Mouse (Mus musculus) right cerebral cortex, postnatal 10 days (tissue): ENCODE measurements around the gene Adgrb3.
"Not testable (repeated sequence)": the region's sequence is repeated elsewhere in the genome, so short reads cannot be mapped to it uniquely, and the experiment has no call there.

Experiments used
- DNase-seq, 2 experiments: peaks; one replicate each; pipeline ENCODE4 v3.0.0; 2021; ENCODE audit warnings: low spot score in 2 of 2

Adgrb3 gene

DNA sequence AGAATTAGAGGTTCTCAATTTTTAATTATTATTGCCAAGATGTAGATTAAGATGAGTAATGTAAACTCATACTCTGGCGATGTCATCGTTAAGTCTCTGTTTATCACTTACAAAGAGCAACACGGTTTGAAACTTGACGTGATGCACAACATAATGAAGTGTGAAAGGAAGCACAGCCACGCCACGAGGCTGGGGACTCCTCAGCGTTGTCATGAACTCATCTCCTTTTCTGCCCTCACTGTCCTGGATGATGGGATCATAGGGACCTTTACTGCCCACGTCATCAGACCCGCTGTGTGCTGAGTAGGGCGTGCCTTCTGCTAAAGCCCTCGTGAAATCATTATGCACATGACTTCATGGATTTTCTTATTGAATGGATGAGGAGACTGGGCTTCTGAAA lies 714.0 kb downstream of the Adgrb3 start:
- DNase-seq, result no peak

DNA sequence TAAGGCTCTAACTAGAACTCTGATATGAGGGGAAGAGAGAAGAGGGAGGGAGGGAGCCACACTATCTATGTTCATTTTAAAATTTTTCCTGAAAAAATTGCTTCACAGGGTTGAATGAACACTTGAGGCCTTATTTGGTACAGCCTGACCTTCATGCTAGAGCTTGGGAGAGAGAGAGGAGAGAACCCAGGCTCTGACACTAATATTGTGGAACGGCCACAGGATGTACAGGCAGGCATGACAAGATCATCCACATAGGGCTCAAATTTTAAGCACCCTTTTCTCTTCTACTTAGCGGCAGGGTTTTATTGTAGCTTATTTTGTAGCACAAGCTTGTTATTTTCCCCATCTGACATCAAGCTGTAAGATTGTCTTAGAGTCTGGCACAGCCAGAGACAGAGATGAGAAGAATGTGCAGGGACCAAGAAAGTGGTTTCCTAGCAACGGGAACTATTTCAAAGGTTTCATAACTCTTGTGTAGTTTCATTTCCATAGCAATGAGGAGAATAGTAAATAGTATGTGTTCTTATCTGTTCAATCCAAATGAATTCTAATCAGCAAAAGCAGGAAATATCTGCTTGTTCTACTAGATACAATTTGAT lies 721.9 kb downstream of the Adgrb3 start:
- DNase-seq, result peak in 1 of 2 experiments; percentile 67

DNA sequence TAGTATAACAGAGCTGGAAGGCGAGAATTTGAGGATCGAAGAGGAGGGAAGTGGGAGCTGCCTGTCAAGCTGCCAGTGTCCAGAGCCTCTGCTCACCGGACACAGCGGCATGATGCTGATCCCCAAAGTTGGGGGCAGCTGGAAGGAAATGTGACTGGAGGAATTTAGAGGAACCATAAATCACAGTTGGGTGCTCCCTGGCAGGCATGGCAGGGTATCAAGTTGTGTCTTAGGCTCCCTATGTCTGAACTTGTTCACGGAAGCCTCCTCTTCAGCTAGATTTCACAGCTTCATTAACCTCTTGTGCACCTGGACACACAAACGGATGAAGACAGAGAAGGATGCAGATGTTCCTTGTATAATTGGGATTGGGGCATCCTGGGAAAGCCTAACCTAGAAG lies 722.8 kb downstream of the Adgrb3 start:
- DNase-seq, result peak in 1 of 2 experiments; percentile 38

DNA sequence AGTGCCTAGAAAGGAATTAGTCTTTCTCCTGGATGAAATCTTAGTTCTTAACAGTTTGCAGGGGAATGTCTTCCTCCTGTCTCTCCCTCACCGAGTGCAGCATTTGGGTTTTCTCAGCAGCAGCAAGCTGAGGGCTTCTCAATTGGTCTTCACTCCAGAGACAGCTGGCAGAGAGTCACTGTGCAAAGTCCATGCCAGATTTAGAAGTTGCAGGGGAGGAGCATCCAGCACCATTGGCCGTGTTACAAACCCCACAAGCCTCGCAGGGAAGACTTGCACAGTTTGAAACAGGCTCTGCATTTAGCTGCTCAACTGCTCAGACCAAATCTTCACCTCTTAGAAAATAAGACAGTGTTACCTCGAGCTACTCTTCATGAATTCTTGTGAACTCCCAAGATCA lies 724.1 kb downstream of the Adgrb3 start:
- DNase-seq, result peak; percentile 92 to 95

DNA sequence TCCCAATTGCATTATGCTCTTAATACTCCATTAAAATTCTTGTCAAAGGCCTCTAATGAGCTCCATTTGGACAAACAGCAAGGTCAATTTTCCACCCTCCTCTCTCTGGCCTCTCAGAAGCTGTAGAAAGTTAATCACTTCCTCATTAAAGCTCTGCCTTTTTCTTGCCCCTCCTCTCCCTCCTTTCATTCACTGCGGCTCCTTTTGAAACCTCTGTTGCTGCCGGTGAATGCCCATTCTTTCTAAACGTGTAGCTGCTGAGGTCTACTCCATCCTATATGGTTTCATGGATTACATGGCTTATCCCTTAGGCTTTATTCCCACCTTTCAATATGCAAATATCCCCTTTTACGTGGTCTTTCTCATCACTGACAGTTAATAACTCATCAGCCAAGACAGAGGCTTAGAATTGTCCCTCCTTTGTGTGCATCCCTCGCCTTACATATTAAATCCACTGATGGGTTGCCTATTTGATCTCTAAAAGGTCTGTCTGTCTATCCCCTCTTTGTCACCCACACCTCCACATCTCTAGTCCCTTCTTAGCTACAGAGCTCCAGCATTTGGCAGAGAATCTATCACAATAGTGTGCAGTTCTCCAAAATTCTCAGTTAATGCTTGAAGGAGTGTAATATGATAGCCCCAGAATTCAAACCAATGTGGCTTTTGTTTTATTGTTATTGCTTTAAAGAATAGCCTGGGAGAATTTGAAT lies 741.3 kb downstream of the Adgrb3 start:
- no peak for DNase-seq

DNA sequence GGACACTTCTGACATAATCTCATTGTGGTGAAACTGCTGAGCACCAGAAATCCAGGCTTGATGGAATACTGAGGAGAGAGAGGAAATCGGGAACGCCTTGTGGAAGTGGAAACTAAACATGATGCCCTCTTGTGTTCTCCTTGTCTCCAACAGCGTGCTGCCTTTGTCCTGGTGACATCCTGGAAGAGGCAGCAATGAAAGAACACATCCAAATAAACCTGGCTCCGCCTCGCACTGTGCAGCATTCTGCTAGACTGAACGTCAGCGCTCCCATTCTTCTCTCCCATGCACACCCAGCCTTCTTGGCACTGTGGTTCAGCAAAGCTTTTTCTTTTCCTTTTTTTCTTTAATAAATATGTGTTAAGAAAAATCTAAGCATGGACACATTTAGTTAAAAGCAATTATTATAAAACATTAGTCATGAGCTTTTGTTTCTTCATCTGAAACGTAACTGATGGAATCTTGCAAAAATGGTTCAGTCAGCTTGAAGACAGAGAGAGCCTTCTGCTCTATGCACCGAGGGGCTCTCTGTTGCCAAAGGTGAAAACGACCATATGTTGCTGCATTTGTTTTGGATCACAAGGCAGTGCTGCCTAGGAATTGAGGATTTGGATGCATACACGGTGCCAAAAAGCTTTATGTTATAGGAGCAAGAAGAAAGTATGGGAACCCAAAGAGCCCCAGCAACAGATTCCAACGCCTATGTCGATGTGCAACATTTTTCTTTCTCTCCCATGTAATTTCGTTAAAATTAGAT lies 743.7 kb downstream of the Adgrb3 start:
- DNase-seq, result peak; percentile 51 to 55

DNA sequence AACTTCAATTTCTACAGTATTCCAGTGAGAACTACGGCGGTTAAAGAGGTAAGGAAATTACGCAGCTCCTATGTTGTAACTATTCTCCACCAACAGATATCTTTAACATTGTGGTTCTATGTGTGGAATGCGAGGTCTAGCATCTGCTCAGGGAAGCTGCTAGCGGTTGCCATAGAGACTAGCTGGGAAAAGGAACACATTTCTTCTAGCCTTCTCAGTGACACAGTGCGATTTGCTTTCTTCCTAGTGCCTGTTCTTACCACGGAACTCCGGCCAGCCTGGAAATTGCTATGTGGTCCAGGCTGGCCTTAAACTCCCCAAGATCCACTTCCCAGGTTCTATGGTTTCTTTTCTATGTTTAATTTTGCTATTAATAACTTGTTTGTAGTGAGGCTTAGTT lies 747.1 kb downstream of the Adgrb3 start:
- peak; percentile 63 to 87 for DNase-seq

DNA sequence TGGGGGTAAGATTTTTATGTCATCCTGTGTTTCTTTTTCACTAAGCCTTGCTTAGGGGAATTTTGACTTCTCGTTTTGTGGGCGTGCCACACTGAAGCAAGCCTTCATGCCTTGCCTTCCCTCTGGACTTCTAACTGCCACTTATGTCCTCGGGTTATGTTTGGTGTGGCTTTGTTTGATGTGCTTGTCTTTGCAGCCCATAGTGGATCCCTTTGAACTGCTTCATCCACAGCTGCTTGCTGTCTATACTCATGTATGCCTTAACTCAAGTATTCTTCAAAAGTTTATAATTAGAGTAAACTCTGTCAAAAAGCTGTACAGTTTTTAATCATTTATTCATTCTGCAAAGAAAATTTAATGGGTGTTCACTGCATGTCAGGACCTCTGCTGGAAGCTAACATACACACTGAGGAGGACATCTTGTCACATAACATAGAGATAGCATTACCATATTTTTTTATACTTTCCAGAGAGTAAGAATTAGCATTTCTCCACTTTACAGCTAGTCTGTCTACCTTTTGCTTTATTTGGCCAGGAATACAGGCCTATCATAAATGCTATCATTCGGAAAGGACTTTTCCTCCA lies 748.1 kb downstream of the Adgrb3 start:
- no peak for DNase-seq

DNA sequence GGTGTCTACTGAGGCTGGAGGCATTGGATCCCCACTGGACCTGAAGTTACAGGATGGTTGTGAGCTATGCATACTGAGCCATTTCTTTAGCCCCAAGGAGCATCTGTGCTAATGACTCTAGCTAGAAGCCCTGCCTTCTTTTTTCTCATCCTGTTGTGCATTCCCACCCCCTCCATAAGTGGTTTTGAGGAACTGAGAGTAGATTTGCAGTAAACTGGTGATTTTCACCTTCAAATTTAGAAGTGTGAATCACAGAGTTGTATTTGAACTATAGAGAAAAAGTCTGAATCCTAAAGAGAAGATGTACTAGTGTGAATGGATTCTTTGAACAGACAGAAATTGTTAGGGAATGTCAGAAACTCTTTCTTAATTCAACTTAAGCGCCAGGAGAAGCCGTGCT lies 750.1 kb downstream of the Adgrb3 start:
- no peak for DNase-seq

DNA sequence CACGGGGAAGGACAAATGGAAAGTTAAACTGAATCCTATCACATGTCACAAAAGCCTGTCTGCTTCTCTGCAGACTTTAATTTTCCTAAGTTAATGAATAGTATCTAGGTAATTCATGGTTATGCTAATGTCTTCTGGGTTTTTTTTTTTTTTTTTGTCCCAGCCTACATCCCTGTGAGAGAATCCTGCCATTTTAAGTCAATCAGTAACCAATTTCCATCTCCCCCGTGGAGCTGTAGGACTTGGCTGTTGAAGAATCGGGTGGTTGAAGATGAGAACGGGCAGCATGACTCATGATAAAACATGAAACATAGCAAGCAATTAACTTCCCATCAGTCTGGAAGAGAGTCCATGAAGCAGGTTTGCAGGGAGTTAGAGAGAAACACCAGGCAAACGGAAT lies 753.6 kb downstream of the Adgrb3 start:
- no peak for DNase-seq

DNA sequence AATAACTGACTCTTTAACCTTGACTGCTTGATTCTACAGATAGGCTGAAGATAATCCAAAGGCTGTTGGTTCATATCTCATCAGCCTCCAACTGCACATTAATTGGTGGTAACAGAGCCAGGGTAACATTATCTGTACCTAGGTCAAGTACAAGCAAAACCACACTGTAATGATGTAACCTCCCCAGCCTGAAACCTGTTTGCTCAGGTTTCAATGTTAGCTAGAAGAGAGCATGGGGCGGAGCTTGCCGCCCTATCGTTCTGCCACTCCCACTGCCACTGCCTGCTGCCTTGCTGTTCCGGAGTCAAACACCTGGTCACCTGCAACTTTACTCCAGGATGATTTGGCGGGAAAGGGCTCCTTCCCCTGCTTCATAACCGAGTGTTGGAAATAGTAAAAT lies 765.5 kb downstream of the Adgrb3 start:
- no peak for DNase-seq

DNA sequence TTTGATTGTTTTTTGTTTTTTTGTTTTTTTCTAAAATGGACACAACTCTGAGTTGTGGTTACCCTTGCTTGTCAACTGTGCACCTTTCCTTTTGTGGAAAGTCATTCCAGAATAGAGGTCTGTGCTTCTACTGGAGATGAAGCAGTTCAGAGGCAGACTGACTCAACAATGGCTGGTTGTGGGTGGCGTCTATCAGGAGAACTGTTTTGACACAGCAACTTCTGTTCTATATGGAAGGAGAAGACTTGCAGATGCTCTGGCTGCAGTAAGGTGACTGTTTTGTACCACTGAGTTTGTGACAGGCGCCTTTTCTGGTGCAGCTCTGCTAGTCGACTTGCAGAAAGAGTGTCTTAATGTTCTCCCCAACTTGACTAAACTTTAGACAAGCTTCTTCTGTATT lies 768.6 kb downstream of the Adgrb3 start:
- DNase-seq, result no peak

DNA sequence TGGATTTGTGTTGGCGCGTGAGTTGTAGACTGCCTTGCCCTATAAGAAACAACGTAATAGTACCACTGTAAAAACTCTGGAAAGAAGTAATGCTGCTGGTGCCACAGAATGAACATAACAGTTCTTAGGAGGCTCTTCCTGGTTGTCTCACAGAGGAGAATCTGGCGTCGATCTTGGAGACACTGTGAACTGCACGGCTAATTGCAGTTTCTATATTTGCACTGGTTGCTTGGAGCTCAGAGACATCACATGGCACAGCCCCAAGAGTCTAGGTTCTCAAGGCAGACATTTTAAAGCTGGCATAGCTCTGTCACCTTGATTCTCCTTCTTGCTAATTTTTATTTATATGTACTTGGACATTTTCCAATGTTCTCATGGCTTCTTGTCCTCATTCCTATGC lies 769.3 kb downstream of the Adgrb3 start:
- peak; percentile 59 to 67 for DNase-seq

DNA sequence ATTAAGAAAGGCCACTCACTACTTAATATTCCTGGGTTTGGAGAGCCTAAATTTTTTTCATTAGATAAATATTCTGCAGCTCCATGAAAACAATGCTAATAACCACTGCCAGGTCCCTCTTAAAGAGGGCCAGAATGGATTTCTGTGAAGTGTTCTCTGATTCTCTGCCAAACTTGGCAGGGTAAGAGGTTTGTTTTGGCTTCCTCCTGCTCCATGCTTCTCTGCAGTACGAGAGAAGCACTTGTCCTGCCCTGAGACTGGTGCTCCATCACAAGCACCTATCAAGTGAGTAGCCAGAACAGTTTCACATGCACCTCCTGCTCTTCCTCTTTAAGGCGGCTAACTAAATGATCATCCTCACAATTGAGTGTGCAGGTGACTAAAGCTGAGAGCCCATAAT lies 771.9 kb downstream of the Adgrb3 start:
- no peak for DNase-seq

DNA sequence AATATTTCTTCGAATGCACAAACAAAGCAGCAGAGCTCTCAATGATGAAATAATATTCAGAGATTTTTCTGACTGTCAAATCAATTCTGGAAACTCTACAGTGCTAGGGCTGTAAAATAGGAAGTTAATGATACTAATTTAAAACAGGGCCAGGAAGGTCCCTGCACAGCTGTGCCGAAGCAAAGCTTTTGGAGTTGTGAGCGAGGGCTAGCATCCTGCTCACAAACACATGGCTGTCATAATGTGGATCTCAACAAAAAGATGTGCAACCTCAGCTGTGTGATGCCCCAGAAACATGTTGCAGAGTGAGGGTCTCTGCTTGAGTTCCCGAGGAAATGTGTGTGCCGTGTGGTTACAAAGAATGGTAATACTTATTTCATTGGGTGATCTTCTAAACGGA lies 772.3 kb downstream of the Adgrb3 start:
- DNase-seq, result no peak

DNA sequence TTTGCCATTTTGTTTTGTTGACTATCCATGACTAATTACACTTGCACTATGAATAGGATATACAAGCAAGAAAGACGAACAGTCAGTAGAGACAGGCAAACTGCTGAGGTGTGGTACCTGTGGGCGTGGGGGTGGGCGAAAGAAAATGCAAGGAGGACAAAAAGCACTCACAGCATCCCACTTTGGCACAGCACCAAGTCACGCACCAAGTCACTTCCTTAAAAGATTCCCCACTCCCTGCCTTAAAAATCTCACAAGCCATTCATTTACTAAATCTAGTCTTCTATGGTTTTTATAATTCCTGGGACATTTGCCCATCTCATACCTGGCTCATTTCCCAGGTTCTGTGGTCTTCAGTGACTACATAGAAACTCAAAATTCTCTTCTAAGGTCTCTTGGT lies 787.4 kb downstream of the Adgrb3 start:
- DNase-seq, result peak in 1 of 2 experiments; percentile 30

DNA sequence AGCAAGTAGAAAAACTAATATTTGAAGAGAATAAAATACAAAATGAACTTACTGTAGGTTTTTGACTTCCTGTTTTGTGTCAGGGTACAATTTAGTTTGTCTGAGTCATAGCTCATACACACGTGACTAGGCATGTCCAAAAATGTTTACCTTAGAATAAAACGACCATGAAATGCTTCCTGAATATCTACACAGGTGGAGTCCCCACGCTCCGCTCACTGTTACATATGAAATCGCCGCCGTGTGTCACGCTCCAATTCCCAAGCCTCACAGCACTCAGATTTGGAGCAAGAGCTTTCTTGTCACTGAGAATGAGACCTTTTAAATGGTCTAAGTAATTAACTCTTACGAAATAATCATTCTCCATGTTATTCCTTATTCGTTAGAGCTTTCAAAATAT lies 795.3 kb downstream of the Adgrb3 start:
- no peak for DNase-seq

DNA sequence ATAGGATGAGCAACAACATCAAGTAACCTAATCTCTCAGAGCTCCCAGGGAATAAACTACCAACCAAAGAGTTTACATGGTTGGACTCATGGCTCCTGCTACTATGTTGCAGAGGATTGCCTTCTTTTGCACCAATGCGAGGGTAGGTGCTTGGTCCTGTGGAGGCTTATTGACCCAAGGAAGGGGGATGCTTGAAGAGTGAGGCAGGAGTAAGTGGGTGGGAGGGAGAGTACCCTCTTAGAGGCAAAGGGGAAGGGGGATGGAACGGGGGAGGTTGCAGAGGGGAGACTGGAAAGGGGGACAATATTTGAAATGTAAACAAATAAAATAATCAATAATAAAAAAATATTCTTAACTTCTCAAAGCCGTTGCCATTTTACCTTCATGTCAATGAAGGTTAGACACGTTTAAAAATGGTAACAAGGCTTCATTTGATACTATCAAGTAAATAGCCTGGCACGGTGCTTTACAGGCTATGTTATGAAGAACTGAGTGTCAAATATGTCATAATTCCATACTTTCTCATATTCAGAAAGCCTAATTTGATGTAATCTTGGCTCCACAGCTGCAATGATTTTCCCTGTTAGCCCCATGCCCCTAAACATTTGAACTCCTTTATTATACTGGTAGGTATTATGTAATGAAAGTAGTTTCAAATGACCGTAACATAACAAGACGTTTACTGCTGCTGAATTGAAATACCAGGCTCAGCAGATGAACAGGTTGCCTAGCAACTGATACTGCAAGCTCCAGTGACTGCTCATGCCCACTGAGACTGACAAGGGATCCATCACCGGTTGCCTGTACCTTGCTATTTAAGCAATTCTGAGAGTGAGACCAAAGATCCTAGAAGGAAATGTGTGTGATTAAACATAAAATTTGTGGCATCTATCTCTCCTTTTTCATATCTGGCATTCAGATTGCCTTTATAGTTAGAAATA lies 796.1 kb downstream of the Adgrb3 start:
- peak; percentile 50 to 73 for DNase-seq

DNA sequence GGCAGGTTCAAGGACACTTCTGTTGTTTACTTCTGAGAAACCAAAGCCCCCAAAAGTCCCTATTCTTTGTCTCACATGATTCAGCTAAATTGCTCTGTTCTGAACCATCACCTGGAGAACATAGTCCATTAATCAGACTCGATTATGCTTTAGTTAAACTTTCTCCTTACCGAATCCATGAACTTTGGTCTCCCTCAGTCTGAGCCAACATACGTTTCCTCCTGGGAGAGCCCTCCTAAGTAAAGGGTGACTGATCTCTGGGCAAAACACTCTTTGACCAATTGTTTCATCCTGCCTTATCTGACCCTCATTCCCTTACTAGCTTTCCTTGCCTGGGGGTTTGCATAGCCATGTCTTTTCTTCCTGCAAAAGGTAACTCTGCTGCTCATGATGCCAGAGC lies 806.4 kb downstream of the Adgrb3 start:
- DNase-seq, result no peak

DNA sequence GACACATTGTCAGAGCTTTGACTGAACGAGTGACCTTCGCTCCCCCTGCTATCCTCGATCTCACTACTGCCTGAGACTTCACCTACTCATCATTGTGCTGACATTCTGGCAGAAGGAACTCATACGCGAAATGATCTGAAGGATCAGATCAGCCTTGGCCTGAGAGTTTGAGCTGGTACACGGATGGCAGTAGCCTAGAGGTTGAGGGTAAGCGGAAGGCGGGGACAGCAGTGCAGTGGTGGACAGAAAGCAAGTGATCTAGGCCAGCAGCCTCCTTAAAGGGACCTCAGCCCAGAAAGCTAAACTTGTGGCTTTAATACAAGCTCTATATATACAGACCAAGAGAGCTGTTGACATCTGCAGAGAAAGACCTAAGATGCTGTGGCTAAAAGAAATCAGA lies 811.7 kb downstream of the Adgrb3 start:
- not testable (repeated sequence) for DNase-seq
